Mouse (Mus musculus) erythroblast, embryonic 14.5 days (primary cell): Measurements from ENCODE around the gene Ksr1.

Source experiments
- GATA1 ChIP-seq: IDR thresholded peaks from 2 replicates; pipeline ENCODE4 v1.6.1; 2012; ENCODE audit warnings: low read length, inconsistent platforms, mixed read lengths
- TAL1 ChIP-seq: IDR thresholded peaks from 3 replicates; pipeline ENCODE4 v1.6.1; 2012; ENCODE audit warnings: low read length, inconsistent platforms, mixed read lengths

GRCm38 (mm10) chr11:78972328-78972727 is 173.9 kb downstream of the Ksr1 start:
- TF ChIP-seq GATA1, result no peak
- TF ChIP-seq TAL1, result no peak
